Mouse (Mus musculus) liver, embryonic 14.5 days (tissue): ENCODE results near the gene Ttc17. TPM values are rescaled to one million over a fixed set of nuclear protein-coding genes. Genes with fewer than 3 reads are reported as not detected.

Experiments used
- ATAC-seq: fragments of 200-750 bp; cut with Nextera tagmentation; 2 replicates; pipeline ENCODE4 v1.8.0; 2017; ENCODE audit warnings: moderate number of reproducible peaks, mild to moderate bottlenecking, moderate library complexity; ENCODE audit not compliant: insufficient read depth
- DNase-seq, 3 experiments: peaks; one replicate each; pipeline ENCODE4 v3.0.0-alpha.2; 2012 to 2013; ENCODE audit warnings: low read depth in 3 of 3, low spot score in 3 of 3
- H3K27ac ChIP-seq: fragments of 300-500 bp; sonication (generic); 2 replicates; pipeline ENCODE4 v1.5.1; 2014; ENCODE audit warnings: moderate library complexity, mild to moderate bottlenecking, control low read depth, inconsistent platforms
- H3K27me3 ChIP-seq: fragments of 300-500 bp; sonication (generic); 2 replicates; pipeline ENCODE4 v1.6.1; 2014; ENCODE audit warnings: mild to moderate bottlenecking, low read length, moderate library complexity; ENCODE audit not compliant: control insufficient read depth, insufficient read depth
- H3K36me3 ChIP-seq: fragments of 300-500 bp; sonication (generic); replicated peaks from 2 replicates; pipeline ENCODE4 v1.6.1; 2014; ENCODE audit warnings: low read depth; ENCODE audit not compliant: control insufficient read depth, insufficient read depth
- H3K4me1 ChIP-seq, 2 experiments: fragments of 200-500 bp in 1 of 2; fragments of 300-500 bp in 1 of 2; sonication (generic) in 1 of 2; replicated peaks; 2 replicates each; pipeline ENCODE4 v1.6.1; 2012 to 2014; ENCODE audit warnings: antibody characterized with exemption in 1 of 2, inconsistent platforms in 1 of 2, low read length in 1 of 2; ENCODE audit not compliant: control insufficient read depth in 2 of 2, insufficient read depth in 2 of 2
- H3K4me2 ChIP-seq: fragments of 300-500 bp; sonication (generic); 2 replicates; pipeline ENCODE4 v1.6.1; 2014; ENCODE audit warnings: low read depth, mild to moderate bottlenecking, control low read depth, moderate library complexity
- H3K4me3 ChIP-seq, 2 experiments: fragments of 200-500 bp in 1 of 2; fragments of 300-500 bp in 1 of 2; sonication (generic) in 1 of 2; 2 replicates each; pipeline ENCODE4 v1.5.1; 2012 to 2014; ENCODE audit warnings: low read depth in 2 of 2, low read length in 2 of 2, mild to moderate bottlenecking in 2 of 2, control low read depth in 1 of 2, inconsistent platforms in 1 of 2, moderate library complexity in 1 of 2; ENCODE audit not compliant: insufficient read depth in 1 of 2
- H3K9ac ChIP-seq: fragments of 300-500 bp; sonication (generic); replicated peaks from 2 replicates; pipeline ENCODE4 v1.6.1; 2014; ENCODE audit warnings: mild to moderate bottlenecking, control low read depth, moderate library complexity
- H3K9me3 ChIP-seq: fragments of 300-500 bp; sonication (generic); 2 replicates; pipeline ENCODE4 v1.6.1; 2016; ENCODE audit warnings: low read length, mixed read lengths; ENCODE audit not compliant: control insufficient read depth
- CTCF ChIP-seq: IDR thresholded peaks from 2 replicates; pipeline ENCODE4 v1.5.1; 2016; ENCODE audit warnings: antibody characterized with exemption, low read depth, control low read depth
- EP300 ChIP-seq: IDR thresholded peaks from 2 replicates; pipeline ENCODE4 v1.6.1; 2016; ENCODE audit warnings: antibody characterized with exemption, low read depth
- WGBS: fragments of 180-500 bp; shearing (Covaris S2); extraction: QIAGEN DNeasy Blood & Tissue Kit; methylation state at CpG from one replicate; pipeline ENCODE4 v1.1.7; 2014; ENCODE audit not compliant: insufficient replicate concordance; 5-methylcytosine and 5-hydroxymethylcytosine counted together
- polyA plus RNA-seq, 2 experiments: library from polyadenylated mRNA; depleted of rRNA in 1 of 2; stranded (reverse) in 1 of 2; unstranded in 1 of 2; fragments of >200 nt; fragmentation: Nextera tagmentation in 1 of 2; extraction: Ambion mirVana in 1 of 2; gene quantifications; 2 replicates each; pipeline versions ENCODE4 v1.2.1 to v1.2.3; 2012 to 2014

Gene Ttc17
- polyA plus RNA-seq, 2 experiments: 3.6 to 5.1 TPM

DNA sequence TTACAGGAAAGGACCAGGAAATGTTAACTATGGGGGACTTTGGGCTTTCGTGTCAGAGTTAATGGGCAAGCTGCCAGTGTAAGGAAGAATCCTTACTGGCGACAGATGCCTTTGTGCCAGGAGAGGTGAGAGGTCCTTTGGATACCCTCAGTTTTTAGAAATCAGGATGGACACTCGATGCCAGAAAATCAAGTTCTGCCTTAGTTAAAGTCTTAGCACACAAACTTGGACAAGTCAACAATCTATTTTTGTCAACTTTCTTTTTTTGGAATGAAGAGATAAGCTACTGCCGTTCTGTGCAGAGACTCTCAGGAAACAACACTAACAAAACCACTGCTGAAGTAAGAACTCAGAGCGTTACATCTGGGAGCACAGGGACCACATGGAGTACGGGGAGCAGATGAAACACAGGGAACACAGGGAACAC lies 58.3 kb downstream of the Ttc17 start:
- no peak for TF ChIP-seq EP300
- TF ChIP-seq CTCF: no peak
- DNase-seq (no peak), ATAC-seq (no peak)
- 29% methylated on average over 6 of the region's 6 CpGs for WGBS
- Histone ChIP-seq H3K9ac (no peak overlapping the region), H3K4me3 (no peak overlapping the region), H3K27me3 (no peaks in the 10 kb centered on the region), H3K36me3 (no peaks in the 10 kb centered on the region), H3K27ac (no peak overlapping the region), H3K4me1 (0 out of 4 replicates have a peak, but pooled peaks cover 0 to 2% of the 10 kb centered on the region in 2 experiments), H3K9me3 (no peaks in the 10 kb centered on the region), H3K4me2 (no peak overlapping the region)

DNA sequence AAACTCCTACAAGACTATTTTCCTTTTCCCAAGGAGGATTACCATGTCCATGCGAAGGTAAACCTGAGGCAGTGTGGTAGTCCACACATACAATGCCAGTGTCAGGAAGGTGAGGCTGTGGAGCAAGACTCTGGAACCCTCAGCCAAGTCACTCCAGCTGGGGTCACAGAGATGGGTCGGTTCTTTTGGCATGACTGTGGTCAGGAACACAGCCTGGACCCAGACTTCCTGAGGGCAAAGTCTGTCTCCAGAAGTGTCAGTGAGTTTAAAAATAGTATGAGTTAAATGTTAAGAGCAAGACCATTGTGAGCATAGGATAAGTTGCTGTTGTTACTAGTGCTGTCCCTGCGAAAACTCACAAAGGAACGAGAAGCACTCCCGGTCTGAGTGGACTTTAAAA lies 59.7 kb downstream of the Ttc17 start:
- H3K27ac ChIP-seq: no peak overlapping the region
- no peaks in the 10 kb centered on the region for H3K36me3 ChIP-seq
- no peak overlapping the region for H3K4me2 ChIP-seq
- no peak overlapping the region for H3K9ac ChIP-seq
- H3K4me3 ChIP-seq: no peak overlapping the region
- H3K27me3 ChIP-seq: no peaks in the 10 kb centered on the region
- 0 out of 4 replicates have a peak, but pooled peaks cover 0 to 2% of the 10 kb centered on the region in 2 experiments for H3K4me1 ChIP-seq
- H3K9me3 ChIP-seq: no peaks in the 10 kb centered on the region
- DNase-seq (no peak), ATAC-seq (no peak)
- TF ChIP-seq CTCF (no peak), EP300 (no peak)
- 64% methylated on average over 5 of the region's 5 CpGs for WGBS

DNA sequence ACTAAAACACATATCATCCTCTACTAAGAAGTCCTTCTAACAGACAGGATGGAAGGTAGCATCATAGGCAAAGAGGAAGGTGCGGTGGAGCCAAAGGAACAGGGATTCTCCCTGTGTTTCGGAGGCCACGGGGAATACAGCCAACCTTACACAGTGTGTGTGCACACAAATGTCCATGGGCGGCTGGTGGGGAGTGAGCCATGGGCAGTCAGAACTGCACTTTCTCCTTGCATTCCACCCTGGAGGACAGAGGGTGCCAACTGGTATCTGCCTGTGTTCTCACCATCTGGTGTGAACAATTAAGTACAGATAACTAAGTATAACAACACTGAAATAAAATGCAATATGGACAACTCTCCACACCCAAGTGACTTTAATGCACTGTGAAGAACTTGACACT lies 61.9 kb downstream of the Ttc17 start:
- H3K4me3 ChIP-seq: no peak overlapping the region
- no peaks in the 10 kb centered on the region; the same call in 1 of the 2 replicates for H3K36me3 ChIP-seq
- TF ChIP-seq EP300 (no peak), CTCF (no peak)
- DNase-seq (no peak), ATAC-seq (no peak)
- H3K4me1 ChIP-seq: 0 out of 4 replicates have a peak, but pooled peaks cover 0 to 2% of the 10 kb centered on the region in 2 experiments
- H3K9ac ChIP-seq: no peak overlapping the region
- no peaks in the 10 kb centered on the region for H3K27me3 ChIP-seq
- WGBS: 79% methylated on average over 4 of the region's 4 CpGs
- no peaks in the 10 kb centered on the region for H3K9me3 ChIP-seq
- no peak overlapping the region for H3K27ac ChIP-seq
- no peak overlapping the region for H3K4me2 ChIP-seq

DNA sequence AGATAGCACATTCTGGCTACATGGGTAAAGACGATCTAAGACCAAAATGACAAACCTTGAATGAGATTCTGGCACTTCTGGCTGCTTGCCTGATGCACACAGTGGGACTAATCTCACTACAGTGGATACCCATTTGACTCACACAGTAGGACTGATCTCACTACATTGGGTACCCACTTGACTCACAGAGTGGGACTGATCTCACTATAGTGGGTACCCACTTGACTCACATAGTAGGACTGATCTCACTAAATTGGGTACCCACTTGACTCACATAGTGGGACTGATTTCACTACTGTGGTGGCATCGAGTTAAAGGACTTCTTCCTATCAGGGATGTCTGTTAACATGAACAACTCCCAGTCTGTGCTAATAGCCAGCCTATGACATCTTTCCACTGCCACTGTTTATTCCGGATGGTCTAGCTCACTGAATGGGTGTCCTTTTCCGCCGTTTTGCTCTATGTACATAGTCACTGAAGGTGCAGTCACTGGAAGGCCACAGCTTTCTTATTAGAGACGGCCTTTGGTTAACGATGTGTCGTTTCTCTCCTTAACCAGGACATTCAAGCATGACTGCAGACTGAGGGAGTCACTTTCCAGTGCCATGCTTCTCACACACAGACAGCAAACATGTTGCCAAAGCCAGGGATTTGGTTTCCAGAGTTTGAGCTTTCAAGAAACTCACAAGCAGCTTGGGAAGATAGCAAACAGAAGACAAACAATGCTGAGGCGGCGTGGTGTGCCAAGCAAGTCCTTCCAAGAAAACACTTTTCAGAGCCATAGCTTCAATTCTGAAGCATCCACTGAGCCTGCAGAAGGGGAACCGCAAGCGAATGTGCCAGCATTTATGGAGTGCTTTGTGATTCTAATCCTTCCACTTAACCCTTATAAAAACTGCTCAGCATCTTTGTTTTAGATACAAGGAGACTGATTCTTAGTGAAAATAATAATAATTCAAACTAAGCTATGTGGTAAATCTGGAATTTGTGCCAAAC lies 62.9 kb downstream of the Ttc17 start:
- Histone ChIP-seq H3K4me2 (no peak overlapping the region), H3K9ac (no peak overlapping the region), H3K4me1 (0 out of 4 replicates have a peak, but pooled peaks cover 0 to 2% of the 10 kb centered on the region in 2 experiments), H3K36me3 (no peaks in the 10 kb centered on the region; the same call in 1 of the 2 replicates), H3K27me3 (no peaks in the 10 kb centered on the region), H3K4me3 (no peak overlapping the region), H3K9me3 (no peaks in the 10 kb centered on the region), H3K27ac (no peak overlapping the region)
- ATAC-seq (no peak), DNase-seq (no peak)
- WGBS: 82% methylated on average over 12 of the region's 12 CpGs
- TF ChIP-seq CTCF (no peak), EP300 (no peak)

DNA sequence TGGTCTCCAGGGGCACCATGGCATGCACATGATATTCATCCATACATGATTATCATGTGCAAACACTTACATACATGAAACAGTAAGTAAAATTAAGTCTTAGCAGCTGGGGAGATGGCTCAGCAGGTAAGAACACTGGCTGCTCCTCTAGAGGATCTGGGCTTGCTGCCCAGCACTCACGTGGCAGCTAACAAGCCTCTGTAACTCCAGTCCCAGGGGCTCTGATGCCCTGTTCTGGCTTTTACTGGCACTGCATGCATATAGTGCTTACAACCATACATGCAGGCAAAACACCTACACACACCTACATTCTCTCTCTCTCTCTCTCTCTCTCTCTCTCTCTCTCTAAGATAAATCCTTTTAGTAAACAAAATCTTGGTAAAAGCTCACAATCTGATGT lies 65.7 kb downstream of the Ttc17 start:
- H3K27ac ChIP-seq: no peak overlapping the region
- TF ChIP-seq CTCF (no peak), EP300 (no peak)
- DNase-seq (no peak), ATAC-seq (no peak)
- no peaks in the 10 kb centered on the region; the same call in 1 of the 2 replicates for H3K36me3 ChIP-seq
- no peaks in the 10 kb centered on the region for H3K27me3 ChIP-seq
- H3K9me3 ChIP-seq: no peaks in the 10 kb centered on the region
- no peak overlapping the region for H3K4me2 ChIP-seq
- no peaks in the 10 kb centered on the region for H3K4me1 ChIP-seq
- 75% methylated on average over 1 of the region's 1 CpGs for WGBS
- no peak overlapping the region for H3K4me3 ChIP-seq
- H3K9ac ChIP-seq: no peak overlapping the region
